Mouse (Mus musculus): ENCODE data around the gene Tas2r135. TPM values are rescaled to one million over a fixed set of nuclear protein-coding genes. Genes with fewer than 3 reads are reported as not detected.

The Tas2r135 gene
- total RNA-seq, 2 experiments from 2014 or later = 0.25 TPM; not detected in 1

DNA sequence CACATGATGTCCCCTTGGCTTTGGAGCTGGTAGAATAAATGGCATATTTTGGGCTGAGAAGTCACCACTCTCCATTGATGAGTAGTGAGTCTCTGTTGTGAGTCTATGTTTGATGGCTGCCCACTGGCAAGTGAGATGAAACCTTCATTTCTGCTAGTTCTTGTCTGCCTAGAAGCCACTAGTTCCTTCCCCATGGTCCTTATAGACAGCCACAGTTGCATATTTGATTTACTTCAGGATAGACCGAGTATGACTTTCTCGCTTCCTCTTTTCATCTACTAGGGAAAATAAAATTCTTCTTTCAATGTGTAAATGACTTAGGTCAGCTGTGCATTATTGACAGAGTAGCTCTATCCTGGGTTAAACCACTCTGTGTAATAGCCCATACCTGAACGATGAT, 19.2 kb downstream of the Tas2r135 start:
- 0 out of 2 replicates have a peak, but pooled peaks have one; percentile 27 for ATAC-seq (ENCODE audit: poor library complexity, severe bottlenecking)

DNA sequence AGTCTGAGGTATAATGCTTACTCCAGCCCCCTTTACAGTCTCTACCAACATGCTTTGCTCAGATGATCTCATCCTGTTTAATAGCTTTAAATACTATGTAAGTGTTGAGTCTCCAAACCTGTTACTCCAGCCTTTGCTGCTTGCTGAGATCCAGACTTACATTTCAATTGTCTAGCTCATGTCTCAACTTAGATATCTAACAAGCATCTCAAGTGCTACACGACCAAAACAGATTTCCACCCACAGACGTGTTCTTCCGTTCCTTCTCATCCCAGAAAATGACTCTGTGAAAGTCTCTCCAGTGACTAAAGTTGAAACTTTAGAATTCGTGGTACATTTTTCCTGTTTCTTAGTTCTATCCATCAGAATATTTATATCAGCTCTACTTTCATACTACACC, 21.1 kb downstream of the Tas2r135 start:
- ATAC-seq (ENCODE audit: poor library complexity, severe bottlenecking) = no peak

DNA sequence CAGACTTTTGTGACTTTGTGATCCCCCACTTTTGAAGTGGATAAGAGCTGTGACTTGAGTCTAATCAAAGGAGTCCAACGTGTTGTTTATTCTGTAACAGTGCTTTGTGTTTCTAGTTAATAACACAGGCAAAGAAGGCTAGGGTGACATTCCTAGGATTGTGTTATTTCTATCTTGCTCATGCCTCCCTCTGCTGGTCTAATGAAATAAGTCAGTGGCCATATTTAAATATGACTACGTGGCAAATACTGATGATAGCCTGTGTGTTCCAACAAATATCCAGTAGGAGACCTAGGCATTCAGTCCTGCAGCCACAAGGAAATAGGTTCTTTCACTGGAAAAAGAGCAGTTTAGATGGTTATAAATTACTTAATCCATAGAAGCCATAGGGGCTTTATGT, 28.3 kb downstream of the Tas2r135 start:
- ATAC-seq (ENCODE audit: poor library complexity, severe bottlenecking) = no peak

DNA sequence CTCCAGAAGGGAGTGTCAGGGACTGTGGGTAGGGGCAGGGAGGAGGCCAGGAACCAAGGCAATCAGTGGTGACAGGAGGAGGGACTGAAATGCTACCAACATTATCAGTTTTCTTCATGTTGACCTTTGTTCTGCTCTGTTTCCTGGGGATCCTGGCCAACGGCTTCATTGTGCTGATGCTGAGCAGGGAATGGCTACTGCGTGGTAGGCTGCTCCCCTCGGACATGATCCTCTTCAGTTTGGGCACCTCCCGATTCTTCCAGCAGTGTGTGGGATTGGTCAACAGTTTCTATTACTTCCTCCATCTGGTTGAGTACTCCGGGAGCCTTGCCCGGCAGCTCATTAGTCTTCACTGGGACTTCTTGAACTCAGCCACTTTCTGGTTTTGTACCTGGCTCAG, 29.2 kb downstream of the Tas2r135 start, which contains the start of gene Tas2r126:
Gene Tas2r126, plus strand, starts transcription at position 90 of the 400 bp plus-strand sequence.
- no peak for ATAC-seq (ENCODE audit: poor library complexity, severe bottlenecking)

DNA sequence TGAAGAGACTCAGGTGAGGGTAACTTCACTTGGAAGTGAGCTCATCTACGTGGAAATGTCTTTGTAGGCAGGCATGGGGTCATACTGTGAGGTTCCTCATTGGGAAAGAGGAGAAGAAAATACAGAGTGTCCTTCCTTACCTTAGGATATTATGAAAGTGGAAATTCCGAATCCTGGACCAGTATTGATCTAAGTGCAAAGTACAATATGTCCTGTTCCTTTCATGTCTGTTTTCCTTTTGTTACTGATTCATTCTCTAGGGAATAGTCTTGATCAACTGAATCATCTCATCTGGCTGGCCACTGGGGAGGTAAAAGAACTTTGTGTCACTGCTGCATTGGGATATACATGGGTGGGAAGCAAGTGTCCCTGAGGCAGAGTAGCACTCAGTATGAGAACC, 30.3 kb downstream of the Tas2r135 start:
- ATAC-seq (ENCODE audit: poor library complexity, severe bottlenecking) = no peak

DNA sequence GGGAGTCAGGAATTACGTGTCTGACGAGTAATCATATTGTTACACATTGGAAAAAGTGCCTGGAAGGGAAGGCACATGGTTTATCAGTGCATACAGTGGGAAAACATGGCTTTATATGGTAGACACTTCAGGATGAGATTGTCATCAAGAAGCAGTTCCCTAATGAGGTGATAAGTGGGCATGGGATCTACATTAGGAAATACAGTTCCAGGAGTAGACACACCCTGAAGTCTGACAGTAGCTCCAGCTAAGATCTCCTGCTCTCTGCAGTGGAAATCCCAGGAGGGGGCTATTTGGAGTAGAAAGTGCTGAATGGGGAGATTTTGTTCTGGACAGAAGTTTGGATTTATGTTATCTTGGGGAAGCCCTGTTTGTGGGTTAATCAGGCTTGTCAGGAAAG, 36.2 kb downstream of the Tas2r135 start:
- ATAC-seq (ENCODE audit: poor library complexity, severe bottlenecking) = no peak

DNA sequence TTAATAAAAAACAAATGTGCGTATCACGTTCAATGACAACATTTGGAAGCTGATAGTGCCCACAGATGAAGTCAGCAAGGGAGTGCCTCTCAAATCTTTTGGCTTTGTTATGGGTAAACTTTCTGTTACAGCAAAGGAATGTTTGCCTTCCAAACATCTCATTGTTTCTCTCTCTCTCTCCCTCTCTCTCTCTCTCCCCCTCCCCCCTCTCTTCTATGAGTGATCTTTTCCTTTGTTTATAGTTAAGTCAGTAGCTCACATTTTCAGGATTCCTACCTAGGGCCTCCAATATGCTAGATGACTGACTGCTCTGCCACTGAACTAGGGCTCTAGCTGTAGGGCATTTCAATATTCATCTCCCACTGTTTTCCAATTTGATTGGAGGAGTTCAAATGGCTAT, 39.3 kb downstream of the Tas2r135 start:
- no peak for ATAC-seq (ENCODE audit: poor library complexity, severe bottlenecking)

DNA sequence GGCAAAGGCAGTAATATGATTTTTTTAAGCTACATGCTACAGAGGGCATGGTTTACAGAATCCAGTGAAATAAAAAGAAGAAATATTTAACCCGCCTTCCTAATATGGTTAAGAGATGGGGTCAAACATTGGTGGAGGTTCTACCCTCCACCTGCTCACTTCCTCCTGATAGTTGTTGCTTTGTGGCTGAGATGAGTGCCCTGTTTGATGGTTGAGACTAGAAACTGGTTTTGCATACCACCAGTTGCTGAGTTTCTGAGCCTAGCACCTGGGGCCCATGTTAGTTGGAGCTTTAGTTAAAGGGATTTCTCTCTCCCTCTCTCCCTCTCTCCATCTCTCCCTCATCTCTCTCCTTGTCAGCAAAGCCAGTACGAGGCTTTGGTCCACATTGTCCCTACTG, 42.1 kb downstream of the Tas2r135 start:
- no peak for ATAC-seq (ENCODE audit: poor library complexity, severe bottlenecking)

Other genes starting within 250 kb of the Tas2r135 start
- not detected in 2 replicates for gene Tas2r144, start 190.1 kb upstream of the Tas2r135 start, total RNA-seq (2015)
- not detected in 2 replicates for gene Tas2r144, start 190.1 kb upstream of the Tas2r135 start, total RNA-seq (2017)
- 15.4 and 18.6 TPM in 2 replicates for gene Gstk1, start 159.5 kb upstream of the Tas2r135 start, total RNA-seq (2015)
- gene Gstk1, start 159.5 kb upstream of the Tas2r135 start, total RNA-seq (2017) = 6.7 and 9.4 TPM in 2 replicates
- not detected in 2 replicates for gene Tmem139, start 143.5 kb upstream of the Tas2r135 start, total RNA-seq (2015)
- gene Tmem139, start 143.5 kb upstream of the Tas2r135 start, total RNA-seq (2017) = not detected in 2 replicates
- gene Casp2, start 140.4 kb upstream of the Tas2r135 start, total RNA-seq (2015) = 62.1 and 65.9 TPM in 2 replicates
- gene Casp2, start 140.4 kb upstream of the Tas2r135 start, total RNA-seq (2017) = 49.2 and 53.5 TPM in 2 replicates
- gene Clcn1, start 118.7 kb upstream of the Tas2r135 start, total RNA-seq (2015) = 1.5 TPM in 1 of 2 replicates, not detected in the other
- not detected in 2 replicates for gene Clcn1, start 118.7 kb upstream of the Tas2r135 start, total RNA-seq (2017)
- gene Fam131b, start 80.8 kb upstream of the Tas2r135 start, total RNA-seq (2015) = not detected in 2 replicates
- gene Fam131b, start 80.8 kb upstream of the Tas2r135 start, total RNA-seq (2017) = not detected in 2 replicates
- gene Zyx, start 55.8 kb upstream of the Tas2r135 start, total RNA-seq (2015) = 411 and 420 TPM in 2 replicates
- gene Zyx, start 55.8 kb upstream of the Tas2r135 start, total RNA-seq (2017) = 117 and 131 TPM in 2 replicates
- not detected in 2 replicates for gene Epha1, start 32.2 kb upstream of the Tas2r135 start, total RNA-seq (2015)
- not detected in 2 replicates for gene Epha1, start 32.2 kb upstream of the Tas2r135 start, total RNA-seq (2017)
- gene Tas2r143, start 5.2 kb upstream of the Tas2r135 start, total RNA-seq (2015) = 0.39 and 1.6 TPM in 2 replicates
- gene Tas2r143, start 5.2 kb upstream of the Tas2r135 start, total RNA-seq (2017) = 1.5 TPM in 1 of 2 replicates, not detected in the other
- gene Tas2r126, start 29.1 kb downstream of the Tas2r135 start, total RNA-seq (2015) = 0.47 and 0.59 TPM in 2 replicates
- gene Tas2r126, start 29.1 kb downstream of the Tas2r135 start, total RNA-seq (2017) = not detected in 2 replicates
- gene Olfr458, start 59.8 kb downstream of the Tas2r135 start, total RNA-seq (2015) = not detected in 2 replicates
- not detected in 2 replicates for gene Olfr458, start 59.8 kb downstream of the Tas2r135 start, total RNA-seq (2017)
- not detected in 2 replicates for gene Olfr457, start 70.9 kb downstream of the Tas2r135 start, total RNA-seq (2015)
- 0.04 TPM in 1 of 2 replicates, not detected in the other for gene Olfr457, start 70.9 kb downstream of the Tas2r135 start, total RNA-seq (2017)
- gene Olfr456, start 81.8 kb downstream of the Tas2r135 start, total RNA-seq (2015) = not detected in 2 replicates
- gene Olfr456, start 81.8 kb downstream of the Tas2r135 start, total RNA-seq (2017) = not detected in 2 replicates
- not detected in 2 replicates for gene Olfr455, start 142.2 kb downstream of the Tas2r135 start, total RNA-seq (2015)
- not detected in 2 replicates for gene Olfr455, start 142.2 kb downstream of the Tas2r135 start, total RNA-seq (2017)
- not detected in 2 replicates for gene Tcaf3, start 192.3 kb downstream of the Tas2r135 start, total RNA-seq (2015)
- not detected in 2 replicates for gene Tcaf3, start 192.3 kb downstream of the Tas2r135 start, total RNA-seq (2017)
- gene Tcaf2, start 239.8 kb downstream of the Tas2r135 start, total RNA-seq (2015) = not detected in 2 replicates
- 0.22 TPM in 1 of 2 replicates, not detected in the other for gene Tcaf2, start 239.8 kb downstream of the Tas2r135 start, total RNA-seq (2017)

Data from megakaryocyte, adult 5-6 weeks (primary cell).